Mouse (Mus musculus): ENCODE measurements around the gene Ap5s1. TPM values are rescaled to one million over a fixed set of nuclear protein-coding genes. Genes with fewer than 3 reads are reported as not detected.

Ap5s1 gene
- 19.7 TPM for polyA plus RNA-seq (2017; shearing (Covaris generic))

DNA sequence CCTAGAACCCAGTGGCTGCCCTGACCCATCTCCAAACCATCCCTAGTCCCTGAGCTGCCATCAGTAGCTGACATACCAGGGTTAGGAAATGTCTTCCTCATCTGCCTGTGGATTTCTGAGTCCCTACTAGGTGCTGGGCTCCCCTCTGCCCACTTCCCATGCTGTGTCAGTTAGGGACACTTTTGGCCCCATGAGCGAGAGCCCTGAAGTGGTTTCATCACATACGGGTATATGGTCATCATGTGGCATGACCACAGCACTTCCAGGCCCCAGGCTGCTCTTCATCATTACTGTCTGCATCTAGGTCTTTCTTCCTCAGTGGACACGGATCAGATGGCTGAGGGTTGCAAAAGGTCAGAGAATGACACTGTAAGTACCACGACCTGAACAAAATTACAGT is at the start of gene Ap5s1:
Gene Ap5s1 (plus strand): TSS at position 301 of the 400 bp plus-strand sequence.

DNA sequence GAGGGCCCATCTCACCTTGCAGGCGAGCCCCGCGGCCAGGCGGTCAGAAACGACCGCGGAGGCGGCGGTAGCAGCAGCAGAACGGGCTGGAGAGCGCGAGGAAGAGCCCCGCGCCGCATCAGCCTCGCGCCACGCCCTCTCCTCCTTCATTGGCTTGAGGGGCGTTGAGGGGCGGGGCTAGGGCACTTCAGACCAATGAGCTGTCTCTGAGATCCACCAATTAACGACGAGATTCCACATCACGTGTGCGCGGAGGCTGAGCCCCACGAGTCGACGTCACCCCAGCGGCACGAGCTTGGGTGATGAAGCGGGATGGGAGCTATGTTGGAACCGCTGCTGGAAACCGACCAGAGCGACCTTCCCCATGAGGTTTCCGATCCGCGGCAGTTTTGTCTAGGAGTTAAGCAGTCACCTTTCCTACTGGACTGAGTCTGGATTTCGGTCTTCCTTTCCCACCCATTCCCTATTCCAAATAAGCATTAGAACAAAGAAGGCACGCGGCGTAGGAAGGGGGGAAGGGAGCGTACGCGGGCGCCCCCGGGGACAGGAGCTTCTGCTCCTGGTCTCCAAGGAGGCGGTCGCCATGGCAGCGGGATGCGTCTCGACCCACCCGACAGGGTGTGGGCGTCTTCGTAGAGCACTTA is 46.8 kb upstream of the Ap5s1 start, which contains the start of gene 1700037H04Rik:
Gene 1700037H04Rik (minus strand): TSS at position 144 of the 644 bp plus-strand sequence.

GRCm38 (mm10) chr2:131179990-131180587 is 26.8 kb upstream of the Ap5s1 start, which contains the start of gene Cenpb:
Gene Cenpb (minus strand): TSS chr2:131180067.

DNA sequence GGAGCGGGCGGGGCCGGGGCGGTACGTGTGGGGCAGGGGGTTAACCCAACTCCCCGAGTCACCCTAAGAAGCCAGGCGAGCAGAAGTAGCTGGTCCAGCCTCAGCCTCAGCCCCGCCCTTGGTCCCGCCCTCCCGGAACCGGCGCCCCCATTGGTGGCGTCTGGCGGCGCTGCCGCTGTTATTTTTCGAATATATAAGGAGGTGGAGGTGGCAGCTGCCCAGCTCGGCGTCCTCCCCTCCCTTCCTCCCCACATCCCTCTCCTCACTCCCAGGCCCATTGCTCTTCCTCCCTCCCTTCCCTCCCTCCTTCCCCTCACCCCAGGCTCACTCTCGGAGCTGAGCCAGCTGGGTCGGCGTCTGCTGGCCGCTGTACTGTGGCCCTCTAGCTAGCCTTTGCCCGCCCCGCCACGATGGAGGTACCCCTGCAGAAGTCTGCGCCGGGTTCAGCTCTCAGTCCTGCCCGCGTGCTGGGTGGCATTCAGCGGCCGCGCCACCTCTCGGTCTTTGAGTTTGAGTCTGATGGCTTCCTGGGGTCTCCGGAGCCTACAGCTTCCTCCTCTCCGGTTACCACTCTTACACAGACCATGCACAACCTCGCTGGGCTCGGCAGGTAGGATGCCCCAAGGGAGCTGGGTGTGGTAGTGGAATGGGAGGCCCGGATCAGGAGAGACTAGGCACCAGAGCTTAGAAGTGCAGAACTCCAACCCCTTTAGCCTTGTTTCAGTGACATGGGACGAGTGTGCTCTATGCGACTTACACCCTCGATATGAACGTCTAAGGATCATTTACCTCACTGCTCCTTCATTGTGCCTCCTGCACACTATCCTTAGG is 19.9 kb upstream of the Ap5s1 start, which contains the start of the genes Cdc25b and Spef1:
Gene Cdc25b (plus strand): TSS at position 179 of the 831 bp plus-strand sequence.
Gene Spef1 (minus strand): TSS at position 512 of the 831 bp plus-strand sequence.

GRCm38 (mm10) chr2:131233307-131234126 is 26.6 kb downstream of the Ap5s1 start, which contains the start of gene Mavs:
Gene Mavs (plus strand): TSS chr2:131234063.

GRCm38 (mm10) chr2:131262213-131262672 is 55.4 kb downstream of the Ap5s1 start, which contains the start of gene Pank2:
Gene Pank2 (plus strand): TSS chr2:131262495.

Other genes starting within 250 kb of the Ap5s1 start
- not detected for gene Gfra4, start 164.0 kb upstream of the Ap5s1 start, polyA plus RNA-seq (2017; shearing (Covaris generic))
- 0.23 TPM for gene Adam33, start 143.3 kb upstream of the Ap5s1 start, polyA plus RNA-seq (2017; shearing (Covaris generic))
- gene Siglec1, start 120.3 kb upstream of the Ap5s1 start, polyA plus RNA-seq (2017; shearing (Covaris generic)), result 0.13 TPM
- 0.35 TPM for gene Hspa12b, start 79.8 kb upstream of the Ap5s1 start, polyA plus RNA-seq (2017; shearing (Covaris generic))
- not detected for gene Gm11037, start 73.6 kb upstream of the Ap5s1 start, polyA plus RNA-seq (2017; shearing (Covaris generic))
- 42.8 TPM for gene 1700037H04Rik, start 47.0 kb upstream of the Ap5s1 start, polyA plus RNA-seq (2017; shearing (Covaris generic))
- 7.4 TPM for gene Cenpb, start 27.0 kb upstream of the Ap5s1 start, polyA plus RNA-seq (2017; shearing (Covaris generic))
- 78.9 TPM for gene Cdc25b, start 20.1 kb upstream of the Ap5s1 start, polyA plus RNA-seq (2017; shearing (Covaris generic))
- 0.26 TPM for gene Spef1, start 19.8 kb upstream of the Ap5s1 start, polyA plus RNA-seq (2017; shearing (Covaris generic))
- gene Mavs, start 27.0 kb downstream of the Ap5s1 start, polyA plus RNA-seq (2017; shearing (Covaris generic)), result 25.9 TPM
- gene Pank2, start 55.4 kb downstream of the Ap5s1 start, polyA plus RNA-seq (2017; shearing (Covaris generic)), result 104 TPM
- gene Rnf24, start 145.8 kb downstream of the Ap5s1 start, polyA plus RNA-seq (2017; shearing (Covaris generic)), result 1.1 TPM

All from CD4-positive, CD25-positive, alpha-beta regulatory T cell (primary cell).